Mouse (Mus musculus) lung, adult 2 months (tissue): ENCODE results near the gene Klhl12.

ENCODE experiments used
- CTCF ChIP-seq: fragments of 200-500 bp; IDR thresholded peaks from 2 replicates; pipeline ENCODE4 v1.5.1; 2011; ENCODE audit warnings: mild to moderate bottlenecking, low read length, control low read depth; ENCODE audit not compliant: insufficient read depth
- POLR2A ChIP-seq: fragments of 200-500 bp; IDR thresholded peaks from 2 replicates; pipeline ENCODE4 v1.6.1; 2011; ENCODE audit warnings: low read depth, mild to moderate bottlenecking, control low read depth, low read length, borderline replicate concordance; ENCODE audit errors: extremely low read depth

GRCm38 (mm10) chr1:134524424-134524823, 69.1 kb downstream of the Klhl12 start:
- TF ChIP-seq CTCF (peak; percentile 53), POLR2A (no peak)
